Mouse (Mus musculus): ENCODE results near the gene Dusp10. TPM values are rescaled to one million over a fixed set of nuclear protein-coding genes. Genes with fewer than 3 reads are reported as not detected.

Dusp10 gene
- polyA plus RNA-seq, 1 experiment from 2014 or later, result 6.5 TPM

DNA sequence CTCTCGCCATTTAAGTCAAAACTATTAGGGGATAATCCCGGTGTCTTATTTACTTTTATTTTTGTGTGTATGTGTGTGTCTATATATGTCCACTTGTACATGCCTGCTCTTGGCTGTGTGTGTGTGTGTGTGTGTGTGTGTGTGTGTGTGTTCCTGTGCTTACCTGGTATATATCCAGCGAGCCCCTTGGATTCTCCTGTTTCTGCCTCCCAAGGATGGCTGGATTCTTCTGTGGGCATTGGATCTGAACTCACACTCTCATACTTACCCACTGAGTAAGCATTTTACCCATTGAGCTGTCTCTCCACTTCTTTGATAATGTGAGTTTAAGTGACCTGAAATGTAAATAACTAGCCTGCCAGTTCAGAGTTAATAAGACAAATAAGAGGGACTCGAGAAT, 40.6 kb downstream of the Dusp10 start:
- ATAC-seq (ENCODE audit: low FRiP score), result no peak
- H3K27me3 ChIP-seq (ENCODE audit: control insufficient read depth, insufficient read depth, low read length), result no peaks in the 10 kb centered on the region
- no peak overlapping the region for H3K27ac ChIP-seq (ENCODE audit: low read depth, low read length)
- H3K36me3 ChIP-seq (ENCODE audit: control insufficient read depth, insufficient read depth, low read length), result no peaks in the 10 kb centered on the region
- no peaks in the 10 kb centered on the region for H3K9me3 ChIP-seq (ENCODE audit: control insufficient read depth, low read length)
- H3K4me1 ChIP-seq (replicated peaks; ENCODE audit: control insufficient read depth, insufficient read depth, low read length), result no peaks in the 10 kb centered on the region
- H3K4me3 ChIP-seq (ENCODE audit: low read depth, low read length), result no peak overlapping the region
- DNase-seq (ENCODE audit: low spot score), result no peak
- 88% methylated on average over 4 of the region's 4 CpGs for WGBS
- H3K4me2 ChIP-seq (replicated peaks; ENCODE audit: low read depth, low read length), result no peak overlapping the region
- no peak overlapping the region for H3K9ac ChIP-seq (ENCODE audit: low read depth, low read length)

DNA sequence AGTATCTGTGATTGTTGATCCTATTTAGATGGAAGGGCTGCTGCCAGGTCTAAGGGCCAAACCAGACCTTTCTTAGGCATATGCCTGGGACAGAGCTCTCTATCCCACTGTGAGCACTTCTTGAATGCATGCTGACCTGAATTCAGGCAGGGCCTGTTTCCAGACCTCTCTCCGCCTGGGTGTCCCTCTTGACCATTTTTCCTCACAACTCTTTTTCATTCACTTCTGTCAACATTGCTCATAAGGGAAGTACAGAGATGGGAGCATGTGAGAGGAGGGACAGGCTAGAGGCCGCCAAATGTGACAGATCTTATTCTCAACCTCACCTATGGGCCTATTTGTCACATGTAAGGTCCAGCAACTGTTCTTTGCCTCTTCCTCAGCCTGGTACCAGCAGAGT, 41.1 kb downstream of the Dusp10 start:
- no peaks in the 10 kb centered on the region for H3K27me3 ChIP-seq (ENCODE audit: control insufficient read depth, insufficient read depth, low read length)
- no peak for ATAC-seq (ENCODE audit: low FRiP score)
- H3K9ac ChIP-seq (ENCODE audit: low read depth, low read length), result no peak overlapping the region
- H3K4me1 ChIP-seq (replicated peaks; ENCODE audit: control insufficient read depth, insufficient read depth, low read length), result no peaks in the 10 kb centered on the region
- no peaks in the 10 kb centered on the region for H3K36me3 ChIP-seq (ENCODE audit: control insufficient read depth, insufficient read depth, low read length)
- no peak overlapping the region for H3K4me3 ChIP-seq (ENCODE audit: low read depth, low read length)
- no peak overlapping the region for H3K27ac ChIP-seq (ENCODE audit: low read depth, low read length)
- H3K4me2 ChIP-seq (replicated peaks; ENCODE audit: low read depth, low read length), result no peak overlapping the region
- no peak for DNase-seq (ENCODE audit: low spot score)
- 98% methylated on average over 2 of the region's 2 CpGs for WGBS
- no peaks in the 10 kb centered on the region for H3K9me3 ChIP-seq (ENCODE audit: control insufficient read depth, low read length)

DNA sequence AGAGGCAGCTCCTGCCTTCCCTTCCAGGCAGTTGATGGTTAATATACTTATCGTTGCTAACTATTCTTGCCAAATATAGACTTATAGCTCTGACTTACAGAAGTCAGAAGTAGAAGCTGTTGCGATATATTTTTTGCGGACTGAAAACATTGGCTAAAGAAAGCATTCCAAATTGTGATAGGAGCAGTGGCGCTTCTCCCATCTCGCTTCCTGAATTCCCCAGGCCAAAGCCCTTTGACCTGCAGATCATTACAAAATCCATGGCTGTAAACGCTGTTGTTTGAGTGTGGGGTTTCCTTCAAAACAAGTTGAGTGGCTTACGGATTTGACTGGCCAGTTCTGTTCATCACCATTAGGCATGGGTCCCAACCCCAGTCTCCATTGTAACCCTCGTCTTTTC, 45.1 kb downstream of the Dusp10 start:
- 81% methylated on average over 8 of the region's 8 CpGs for WGBS

DNA sequence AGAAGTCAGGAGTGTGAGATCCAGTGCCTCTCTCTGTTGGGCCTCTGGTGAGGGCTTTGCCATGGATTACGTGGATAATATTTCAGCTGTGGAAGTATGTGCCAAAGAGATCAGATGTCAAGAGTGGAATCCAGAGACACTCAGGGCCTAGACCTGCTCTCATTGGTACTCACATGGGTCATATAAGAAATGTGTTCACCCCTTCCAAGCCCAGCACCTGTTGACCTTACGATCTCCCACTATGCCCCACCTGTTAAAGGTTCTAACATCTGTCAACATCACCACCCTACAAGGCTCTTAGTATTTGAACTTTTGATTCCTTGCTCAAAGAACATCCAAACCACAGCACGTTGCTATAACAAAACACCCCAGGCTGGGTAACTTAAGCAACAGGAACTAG, 46.7 kb downstream of the Dusp10 start:
- no peaks in the 10 kb centered on the region for H3K27me3 ChIP-seq (ENCODE audit: control insufficient read depth, insufficient read depth, low read length)
- no peaks in the 10 kb centered on the region for H3K36me3 ChIP-seq (ENCODE audit: control insufficient read depth, insufficient read depth, low read length)
- H3K9ac ChIP-seq (ENCODE audit: low read depth, low read length), result no peak overlapping the region
- no peak overlapping the region for H3K27ac ChIP-seq (ENCODE audit: low read depth, low read length)
- no peaks in the 10 kb centered on the region for H3K4me1 ChIP-seq (replicated peaks; ENCODE audit: control insufficient read depth, insufficient read depth, low read length)
- ATAC-seq (ENCODE audit: low FRiP score) (no peak), DNase-seq (ENCODE audit: low spot score) (no peak)
- WGBS, result 87% methylated on average over 3 of the region's 3 CpGs
- H3K4me2 ChIP-seq (replicated peaks; ENCODE audit: low read depth, low read length), result no peak overlapping the region
- no peak overlapping the region for H3K4me3 ChIP-seq (ENCODE audit: low read depth, low read length)
- no peaks in the 10 kb centered on the region for H3K9me3 ChIP-seq (ENCODE audit: control insufficient read depth, low read length)

More for the DNA sequence above, 45.1 kb downstream of the Dusp10 start:
- DNase-seq (ENCODE audit: low spot score) (no peak), ATAC-seq (ENCODE audit: low FRiP score) (no peak)
- Histone ChIP-seq H3K4me1 (replicated peaks; ENCODE audit: control insufficient read depth, insufficient read depth, low read length) (no peaks in the 10 kb centered on the region), H3K27me3 (ENCODE audit: control insufficient read depth, insufficient read depth, low read length) (no peaks in the 10 kb centered on the region), H3K9ac (ENCODE audit: low read depth, low read length) (no peak overlapping the region), H3K4me3 (ENCODE audit: low read depth, low read length) (no peak overlapping the region), H3K4me2 (replicated peaks; ENCODE audit: low read depth, low read length) (no peak overlapping the region), H3K9me3 (ENCODE audit: control insufficient read depth, low read length) (no peaks in the 10 kb centered on the region), H3K36me3 (ENCODE audit: control insufficient read depth, insufficient read depth, low read length) (no peaks in the 10 kb centered on the region), H3K27ac (ENCODE audit: low read depth, low read length) (no peak overlapping the region)

DNA sequence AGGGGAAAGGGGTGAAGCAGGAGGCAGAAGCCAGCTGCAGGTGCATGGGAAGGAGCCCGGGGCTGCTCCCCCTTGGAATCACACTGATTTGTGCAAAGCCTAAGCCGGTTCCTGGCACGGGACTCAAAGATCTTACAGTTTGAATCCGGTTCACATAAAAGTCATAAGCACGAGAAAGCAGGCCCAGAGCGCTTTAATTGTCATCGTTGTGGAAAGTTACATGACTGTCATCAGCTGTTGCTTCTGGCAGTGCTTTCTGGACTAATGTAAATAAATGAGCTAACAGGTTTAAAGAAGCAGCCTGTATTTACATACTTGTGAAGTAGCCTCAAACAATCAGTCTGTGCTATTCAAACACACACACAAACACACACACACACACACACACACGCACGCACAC, 47.3 kb downstream of the Dusp10 start:
- Histone ChIP-seq H3K27me3 (ENCODE audit: control insufficient read depth, insufficient read depth, low read length) (no peaks in the 10 kb centered on the region), H3K4me2 (replicated peaks; ENCODE audit: low read depth, low read length) (no peak overlapping the region), H3K9me3 (ENCODE audit: control insufficient read depth, low read length) (no peaks in the 10 kb centered on the region), H3K36me3 (ENCODE audit: control insufficient read depth, insufficient read depth, low read length) (no peaks in the 10 kb centered on the region), H3K27ac (ENCODE audit: low read depth, low read length) (no peak overlapping the region), H3K4me3 (ENCODE audit: low read depth, low read length) (no peak overlapping the region), H3K9ac (ENCODE audit: low read depth, low read length) (no peak overlapping the region), H3K4me1 (replicated peaks; ENCODE audit: control insufficient read depth, insufficient read depth, low read length) (no peaks in the 10 kb centered on the region)
- ATAC-seq (ENCODE audit: low FRiP score) (no peak), DNase-seq (ENCODE audit: low spot score) (no peak)
- WGBS, result 80% methylated on average over 9 of the region's 9 CpGs

DNA sequence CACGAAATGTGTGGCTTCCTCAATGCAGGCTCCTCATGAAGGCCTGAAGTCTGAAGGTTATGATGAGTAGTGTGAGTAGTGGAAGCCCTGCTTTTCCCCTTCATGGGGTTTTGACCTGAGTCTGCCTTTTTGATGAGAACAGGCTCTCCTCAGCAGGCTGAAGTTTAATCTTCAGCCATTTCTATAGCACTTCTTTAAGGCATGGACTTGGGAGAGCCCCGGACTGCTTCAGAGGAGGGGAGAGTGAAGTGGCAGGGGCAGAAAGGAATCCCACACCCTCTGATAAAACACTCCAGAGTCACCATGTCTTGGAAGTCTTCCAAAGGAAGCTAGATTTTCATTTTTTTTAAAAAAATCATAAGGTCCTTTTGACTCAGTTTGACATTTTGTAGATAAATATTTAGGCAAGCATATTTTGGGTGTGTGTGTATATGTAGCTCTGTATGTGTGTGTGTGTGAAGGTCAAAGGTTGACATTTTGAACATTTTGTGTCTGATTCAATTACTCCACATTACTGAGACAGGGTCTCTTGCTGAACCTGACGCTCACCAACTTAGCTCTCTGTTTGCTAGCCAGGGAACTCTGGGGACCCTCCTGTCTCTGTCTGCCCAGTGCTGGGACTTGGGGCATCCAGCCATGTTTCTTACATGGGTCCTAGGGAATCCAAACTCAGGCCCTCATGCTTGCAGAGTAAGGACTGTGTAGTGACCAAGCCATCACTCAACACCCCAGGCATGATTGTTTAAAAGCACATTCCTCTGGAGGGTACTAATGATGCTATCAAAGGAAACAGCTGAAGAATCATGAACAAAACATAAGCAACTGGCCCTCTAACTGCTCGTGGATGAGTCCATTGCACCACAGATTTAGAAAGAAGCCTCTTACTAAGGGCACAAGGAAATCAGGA, 48.0 kb downstream of the Dusp10 start:
- H3K4me2 ChIP-seq (replicated peaks; ENCODE audit: low read depth, low read length), result no peak overlapping the region
- H3K9ac ChIP-seq (ENCODE audit: low read depth, low read length), result no peak overlapping the region
- DNase-seq (ENCODE audit: low spot score) (no peak), ATAC-seq (ENCODE audit: low FRiP score) (no peak)
- no peak overlapping the region for H3K4me3 ChIP-seq (ENCODE audit: low read depth, low read length)
- no peaks in the 10 kb centered on the region for H3K9me3 ChIP-seq (ENCODE audit: control insufficient read depth, low read length)
- H3K27ac ChIP-seq (ENCODE audit: low read depth, low read length), result no peak overlapping the region
- H3K4me1 ChIP-seq (replicated peaks; ENCODE audit: control insufficient read depth, insufficient read depth, low read length), result no peaks in the 10 kb centered on the region
- H3K27me3 ChIP-seq (ENCODE audit: control insufficient read depth, insufficient read depth, low read length), result no peaks in the 10 kb centered on the region
- 61% methylated on average over 4 of the region's 4 CpGs for WGBS
- no peaks in the 10 kb centered on the region for H3K36me3 ChIP-seq (ENCODE audit: control insufficient read depth, insufficient read depth, low read length)

DNA sequence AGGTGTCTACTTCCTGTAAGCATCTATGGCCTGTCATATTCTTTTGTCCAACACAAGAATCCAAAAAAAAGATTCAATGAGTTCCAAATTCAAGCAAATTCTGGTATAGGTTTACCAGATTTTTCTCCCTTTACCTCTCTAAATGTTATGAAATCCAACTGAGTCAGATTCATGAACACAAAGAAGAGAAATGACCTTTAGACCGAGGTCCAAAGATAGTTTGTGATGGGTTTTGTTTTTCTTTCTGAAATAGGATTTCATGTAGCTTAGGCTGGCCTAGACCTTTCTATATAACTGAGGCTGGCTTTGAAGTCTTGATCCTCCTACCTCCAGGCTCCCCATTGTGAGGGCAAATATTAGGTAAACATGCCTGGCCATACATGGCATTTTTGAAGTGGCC, 48.8 kb downstream of the Dusp10 start:
- ATAC-seq (ENCODE audit: low FRiP score) (no peak), DNase-seq (ENCODE audit: low spot score) (no peak)
- no peak overlapping the region for H3K9ac ChIP-seq (ENCODE audit: low read depth, low read length)
- no peak overlapping the region for H3K4me2 ChIP-seq (replicated peaks; ENCODE audit: low read depth, low read length)
- H3K4me1 ChIP-seq (replicated peaks; ENCODE audit: control insufficient read depth, insufficient read depth, low read length), result no peaks in the 10 kb centered on the region
- no peaks in the 10 kb centered on the region for H3K27me3 ChIP-seq (ENCODE audit: control insufficient read depth, insufficient read depth, low read length)
- H3K4me3 ChIP-seq (ENCODE audit: low read depth, low read length), result no peak overlapping the region
- no peaks in the 10 kb centered on the region for H3K9me3 ChIP-seq (ENCODE audit: control insufficient read depth, low read length)
- 76% methylated on average over 1 of the region's 1 CpGs for WGBS
- no peaks in the 10 kb centered on the region for H3K36me3 ChIP-seq (ENCODE audit: control insufficient read depth, insufficient read depth, low read length)
- no peak overlapping the region for H3K27ac ChIP-seq (ENCODE audit: low read depth, low read length)

DNA sequence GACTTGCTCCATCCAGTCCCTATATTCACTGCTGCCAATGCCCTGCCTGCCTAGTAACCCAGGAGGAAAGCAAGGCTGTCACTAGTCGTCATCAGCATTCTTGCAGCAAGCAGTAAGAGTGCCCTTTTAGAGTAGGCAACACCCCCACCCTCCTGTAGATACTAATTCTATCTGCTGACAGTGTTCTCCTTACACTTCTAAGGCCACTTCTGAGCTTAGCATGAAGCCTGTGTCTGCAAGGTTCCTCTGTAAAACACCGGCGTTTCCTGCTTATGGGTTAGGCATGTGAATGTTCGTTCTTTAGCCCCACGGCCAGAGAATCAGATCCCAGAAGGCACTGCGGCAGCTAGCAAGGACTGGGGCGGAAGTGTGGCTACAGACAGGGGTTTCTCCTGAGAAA, 51.2 kb downstream of the Dusp10 start:
- Histone ChIP-seq H3K27ac (ENCODE audit: low read depth, low read length) (no peak overlapping the region), H3K4me3 (ENCODE audit: low read depth, low read length) (no peak overlapping the region), H3K36me3 (ENCODE audit: control insufficient read depth, insufficient read depth, low read length) (no peaks in the 10 kb centered on the region), H3K4me1 (replicated peaks; ENCODE audit: control insufficient read depth, insufficient read depth, low read length) (no peaks in the 10 kb centered on the region), H3K9me3 (ENCODE audit: control insufficient read depth, low read length) (no peaks in the 10 kb centered on the region), H3K4me2 (replicated peaks; ENCODE audit: low read depth, low read length) (no peak overlapping the region), H3K9ac (ENCODE audit: low read depth, low read length) (no peak overlapping the region), H3K27me3 (ENCODE audit: control insufficient read depth, insufficient read depth, low read length) (no peaks in the 10 kb centered on the region)
- 82% methylated on average over 7 of the region's 7 CpGs for WGBS
- DNase-seq (ENCODE audit: low spot score) (no peak), ATAC-seq (ENCODE audit: low FRiP score) (no peak)

Data from hindbrain, embryonic 11.5 days (tissue).